Mouse (Mus musculus): ENCODE data around the gene Gm27021. TPM values are rescaled to one million over a fixed set of nuclear protein-coding genes. Genes with fewer than 3 reads are reported as not detected.
A peak's percentile ranks its signal among the peaks of the same experiment; 100 is the strongest.

Gm27021 gene
- polyA plus RNA-seq, 1 experiment from 2014 or later: 3.4 TPM

GRCm38 (mm10) chr8:120700053-120700452, 32.2 kb upstream of the Gm27021 start:
- Histone ChIP-seq H3K27ac (ENCODE audit: low read depth, low read length) (no peak overlapping the region), H3K9ac (ENCODE audit: low read length) (no peak overlapping the region), H3K4me1 (ENCODE audit: control insufficient read depth, insufficient read depth, low read length) (no peaks in the 10 kb centered on the region; the same call in 1 of the 2 replicates), H3K9me3 (ENCODE audit: control insufficient read depth, low read length) (no peaks in the 10 kb centered on the region), H3K36me3 (ENCODE audit: control insufficient read depth, insufficient read depth, low read length) (no peaks in the 10 kb centered on the region), H3K27me3 (ENCODE audit: control insufficient read depth, insufficient read depth, low read length) (no peaks in the 10 kb centered on the region), H3K4me2 (no peak overlapping the region), H3K4me3 (ENCODE audit: low read depth, low read length) (no peak overlapping the region)
- ATAC-seq (ENCODE audit: low FRiP score) (no peak), DNase-seq (ENCODE audit: low spot score, missing footprints) (no peak)
- 87% methylated on average over 4 of the region's 4 CpGs for WGBS

GRCm38 (mm10) chr8:120699565-120699964, 31.7 kb upstream of the Gm27021 start:
- peak; percentile 75 for DNase-seq (ENCODE audit: low spot score, missing footprints)
- Histone ChIP-seq H3K9ac (ENCODE audit: low read length) (no peak overlapping the region), H3K4me3 (ENCODE audit: low read depth, low read length) (no peak overlapping the region), H3K4me1 (ENCODE audit: control insufficient read depth, insufficient read depth, low read length) (no peaks in the 10 kb centered on the region; the same call in 1 of the 2 replicates), H3K9me3 (ENCODE audit: control insufficient read depth, low read length) (no peaks in the 10 kb centered on the region), H3K27me3 (ENCODE audit: control insufficient read depth, insufficient read depth, low read length) (no peaks in the 10 kb centered on the region), H3K27ac (ENCODE audit: low read depth, low read length) (no peak overlapping the region), H3K36me3 (ENCODE audit: control insufficient read depth, insufficient read depth, low read length) (no peaks in the 10 kb centered on the region), H3K4me2 (no peak overlapping the region)
- 87% methylated on average over 2 of the region's 2 CpGs for WGBS
- no peak for ATAC-seq (ENCODE audit: low FRiP score)

GRCm38 (mm10) chr8:120699079-120699478, 31.2 kb upstream of the Gm27021 start:
- H3K9ac ChIP-seq (ENCODE audit: low read length): no peak overlapping the region
- ATAC-seq (ENCODE audit: low FRiP score) (no peak), DNase-seq (ENCODE audit: low spot score, missing footprints) (peak; percentile 51)
- H3K36me3 ChIP-seq (ENCODE audit: control insufficient read depth, insufficient read depth, low read length): no peaks in the 10 kb centered on the region
- H3K27me3 ChIP-seq (ENCODE audit: control insufficient read depth, insufficient read depth, low read length): no peaks in the 10 kb centered on the region
- WGBS: 80% methylated on average over 6 of the region's 6 CpGs
- no peak overlapping the region for H3K27ac ChIP-seq (ENCODE audit: low read depth, low read length)
- H3K4me3 ChIP-seq (ENCODE audit: low read depth, low read length): no peak overlapping the region
- H3K4me2 ChIP-seq: no peak overlapping the region
- H3K9me3 ChIP-seq (ENCODE audit: control insufficient read depth, low read length): no peaks in the 10 kb centered on the region
- no peaks in the 10 kb centered on the region; the same call in 1 of the 2 replicates for H3K4me1 ChIP-seq (ENCODE audit: control insufficient read depth, insufficient read depth, low read length)

GRCm38 (mm10) chr8:120698426-120698825, 30.5 kb upstream of the Gm27021 start:
- Histone ChIP-seq H3K27me3 (ENCODE audit: control insufficient read depth, insufficient read depth, low read length) (no peaks in the 10 kb centered on the region), H3K9me3 (ENCODE audit: control insufficient read depth, low read length) (no peaks in the 10 kb centered on the region), H3K4me1 (ENCODE audit: control insufficient read depth, insufficient read depth, low read length) (no peaks in the 10 kb centered on the region; the same call in 1 of the 2 replicates), H3K4me3 (ENCODE audit: low read depth, low read length) (no peak overlapping the region), H3K4me2 (no peak overlapping the region), H3K27ac (ENCODE audit: low read depth, low read length) (no peak overlapping the region), H3K9ac (ENCODE audit: low read length) (no peak overlapping the region), H3K36me3 (ENCODE audit: control insufficient read depth, insufficient read depth, low read length) (no peaks in the 10 kb centered on the region)
- WGBS: 92% methylated on average over 7 of the region's 7 CpGs
- no peak for DNase-seq (ENCODE audit: low spot score, missing footprints)
- ATAC-seq (ENCODE audit: low FRiP score): no peak

- peak; percentile 73 for DNase-seq (ENCODE audit: low spot score, missing footprints)
- no peaks in the 10 kb centered on the region for H3K9me3 ChIP-seq (ENCODE audit: control insufficient read depth, low read length)
- no peaks in the 10 kb centered on the region; the same call in 1 of the 2 replicates for H3K4me1 ChIP-seq (ENCODE audit: control insufficient read depth, insufficient read depth, low read length)
- no peak overlapping the region for H3K4me3 ChIP-seq (ENCODE audit: low read depth, low read length)
- ATAC-seq (ENCODE audit: low FRiP score): no peak
- no peak overlapping the region for H3K4me2 ChIP-seq
- no peaks in the 10 kb centered on the region for H3K27me3 ChIP-seq (ENCODE audit: control insufficient read depth, insufficient read depth, low read length)
- H3K9ac ChIP-seq (ENCODE audit: low read length): no peak overlapping the region
- H3K36me3 ChIP-seq (ENCODE audit: control insufficient read depth, insufficient read depth, low read length): no peaks in the 10 kb centered on the region
- no peak overlapping the region for H3K27ac ChIP-seq (ENCODE audit: low read depth, low read length)
Measured at GRCm38 (mm10) chr8:120697979-120698272, 30.0 kb upstream of the Gm27021 start.

- H3K4me1 ChIP-seq (ENCODE audit: control insufficient read depth, insufficient read depth, low read length): no peaks in the 10 kb centered on the region; the same call in 1 of the 2 replicates
Measured at GRCm38 (mm10) chr8:120697154-120697978, 29.5 kb upstream of the Gm27021 start.

GRCm38 (mm10) chr8:120696401-120697153, 28.7 kb upstream of the Gm27021 start:
- H3K4me2 ChIP-seq: no peak overlapping the region
- no peaks in the 10 kb centered on the region for H3K27me3 ChIP-seq (ENCODE audit: control insufficient read depth, insufficient read depth, low read length)
- DNase-seq (ENCODE audit: low spot score, missing footprints): peak; percentile 47
- no peak overlapping the region for H3K9ac ChIP-seq (ENCODE audit: low read length)
- no peaks in the 10 kb centered on the region for H3K36me3 ChIP-seq (ENCODE audit: control insufficient read depth, insufficient read depth, low read length)
- H3K27ac ChIP-seq (ENCODE audit: low read depth, low read length): no peak overlapping the region
- H3K4me3 ChIP-seq (ENCODE audit: low read depth, low read length): no peak overlapping the region
- H3K9me3 ChIP-seq (ENCODE audit: control insufficient read depth, low read length): no peaks in the 10 kb centered on the region
- no peaks in the 10 kb centered on the region; the same call in 1 of the 2 replicates for H3K4me1 ChIP-seq (ENCODE audit: control insufficient read depth, insufficient read depth, low read length)
- 63% methylated on average over 13 of the region's 13 CpGs for WGBS
- ATAC-seq (ENCODE audit: low FRiP score): no peak

More at GRCm38 (mm10) chr8:120697154-120697978, 29.5 kb upstream of the Gm27021 start:
- no peak overlapping the region for H3K4me2 ChIP-seq
- H3K36me3 ChIP-seq (ENCODE audit: control insufficient read depth, insufficient read depth, low read length): no peaks in the 10 kb centered on the region
- WGBS: 88% methylated on average over 17 of the region's 17 CpGs
- H3K27ac ChIP-seq (ENCODE audit: low read depth, low read length): no peak overlapping the region
- H3K4me3 ChIP-seq (ENCODE audit: low read depth, low read length): no peak overlapping the region
- H3K9me3 ChIP-seq (ENCODE audit: control insufficient read depth, low read length): no peaks in the 10 kb centered on the region
- DNase-seq (ENCODE audit: low spot score, missing footprints): peak; percentile 69
- no peak overlapping the region for H3K9ac ChIP-seq (ENCODE audit: low read length)
- ATAC-seq (ENCODE audit: low FRiP score): no peak
- no peaks in the 10 kb centered on the region for H3K27me3 ChIP-seq (ENCODE audit: control insufficient read depth, insufficient read depth, low read length)

GRCm38 (mm10) chr8:120693861-120694493, 26.1 kb upstream of the Gm27021 start:
- Histone ChIP-seq H3K27ac (ENCODE audit: low read depth, low read length) (no peak overlapping the region), H3K36me3 (ENCODE audit: control insufficient read depth, insufficient read depth, low read length) (no peaks in the 10 kb centered on the region), H3K27me3 (ENCODE audit: control insufficient read depth, insufficient read depth, low read length) (no peaks in the 10 kb centered on the region), H3K4me1 (ENCODE audit: control insufficient read depth, insufficient read depth, low read length) (no peaks in the 10 kb centered on the region; the same call in 1 of the 2 replicates), H3K9me3 (ENCODE audit: control insufficient read depth, low read length) (no peaks in the 10 kb centered on the region), H3K4me2 (no peak overlapping the region), H3K9ac (ENCODE audit: low read length) (no peak overlapping the region), H3K4me3 (ENCODE audit: low read depth, low read length) (no peak overlapping the region)
- ATAC-seq (ENCODE audit: low FRiP score): no peak
- 59% methylated on average over 22 of the region's 22 CpGs for WGBS
- DNase-seq (ENCODE audit: low spot score, missing footprints): peak; percentile 83

GRCm38 (mm10) chr8:120692934-120693333, 25.1 kb upstream of the Gm27021 start:
- Histone ChIP-seq H3K4me2 (no peak overlapping the region), H3K36me3 (ENCODE audit: control insufficient read depth, insufficient read depth, low read length) (no peaks in the 10 kb centered on the region), H3K9me3 (ENCODE audit: control insufficient read depth, low read length) (no peaks in the 10 kb centered on the region), H3K4me3 (ENCODE audit: low read depth, low read length) (no peak overlapping the region), H3K27me3 (ENCODE audit: control insufficient read depth, insufficient read depth, low read length) (no peaks in the 10 kb centered on the region), H3K9ac (ENCODE audit: low read length) (no peak overlapping the region), H3K27ac (ENCODE audit: low read depth, low read length) (no peak overlapping the region), H3K4me1 (ENCODE audit: control insufficient read depth, insufficient read depth, low read length) (no peaks in the 10 kb centered on the region; the same call in 1 of the 2 replicates)
- WGBS: 63% methylated on average over 4 of the region's 4 CpGs
- DNase-seq (ENCODE audit: low spot score, missing footprints) (peak; percentile 67), ATAC-seq (ENCODE audit: low FRiP score) (no peak)
